Mouse (Mus musculus): ENCODE results near the gene Timm23.

Gene Timm23

GRCm38 (mm10) chr14:32134293-32134692, 67.4 kb downstream of the Timm23 start:
- DNase-seq (ENCODE audit: low spot score in 2 of 2), result no peak

- no peak for DNase-seq (ENCODE audit: low spot score in 2 of 2)
Measured at GRCm38 (mm10) chr14:32131836-32132235, 69.9 kb downstream of the Timm23 start.

Data from cerebellum, postnatal 4 days (tissue).